Comparison of ENCODE assay signal across 12 mouse cellular contexts in genomic region chr13:15513114-15513513, GRCm38 (mm10).
"Had no signal": no experiment of that assay in that cellular context is flagged by ENCODE, and none has a peak within 500 bp of the region (broad histone marks: within the 10 kb centered on the region; RNA-seq: fewer than 3 reads in every experiment).

No protein-coding gene starts in this region.

- DNase-seq: kidney, adult 9 months; kidney, postnatal 4 days; lung, postnatal 14 days; right cerebral cortex, postnatal 14 days; thymus, postnatal 36 days had no signal

- H3K36me3 ChIP-seq: liver, embryonic 12.5 days; lung, embryonic 15.5 days; neural tube, embryonic 13.5 days had no signal

- H3K4me2 ChIP-seq: limb, embryonic 13.5 days; liver, embryonic 12.5 days; lung, embryonic 15.5 days; neural tube, embryonic 13.5 days had no signal

- H3K4me3 ChIP-seq: layer of hippocampus, adult 2 months; limb, embryonic 13.5 days; liver, embryonic 12.5 days; lung, embryonic 15.5 days; neural tube, embryonic 13.5 days had no signal

- H3K9ac ChIP-seq: limb, embryonic 13.5 days; liver, embryonic 12.5 days; lung, embryonic 15.5 days; neural tube, embryonic 13.5 days had no signal

- H3K27me3 ChIP-seq: limb, embryonic 13.5 days; liver, embryonic 12.5 days; lung, embryonic 15.5 days; neural tube, embryonic 13.5 days had no signal

- ATAC-seq: liver, embryonic 12.5 days; midbrain, embryonic 16.5 days had no signal

- H3K4me1 ChIP-seq: liver, embryonic 12.5 days had no signal

- H3K9me3 ChIP-seq: limb, embryonic 13.5 days; liver, embryonic 12.5 days; lung, embryonic 15.5 days; neural tube, embryonic 13.5 days had no signal

- H3K27ac ChIP-seq: kidney, postnatal 0 days; layer of hippocampus, adult 2 months; liver, embryonic 12.5 days; lung, embryonic 15.5 days; neural tube, embryonic 13.5 days had no signal
